Mouse (Mus musculus) liver, adult 2 months (tissue): ENCODE results near the gene Kcnq5.

ENCODE experiments used
- CTCF ChIP-seq: fragments of 200-500 bp; IDR thresholded peaks from 2 replicates; pipeline ENCODE4 v1.5.1; 2011; ENCODE audit warnings: low read depth, low read length, control low read depth
- POLR2A ChIP-seq: fragments of 200-500 bp; IDR thresholded peaks from 2 replicates; pipeline ENCODE4 v1.6.1; 2011; ENCODE audit warnings: low read length, control low read depth; ENCODE audit not compliant: insufficient read depth; ENCODE audit errors: extremely low read depth

DNA sequence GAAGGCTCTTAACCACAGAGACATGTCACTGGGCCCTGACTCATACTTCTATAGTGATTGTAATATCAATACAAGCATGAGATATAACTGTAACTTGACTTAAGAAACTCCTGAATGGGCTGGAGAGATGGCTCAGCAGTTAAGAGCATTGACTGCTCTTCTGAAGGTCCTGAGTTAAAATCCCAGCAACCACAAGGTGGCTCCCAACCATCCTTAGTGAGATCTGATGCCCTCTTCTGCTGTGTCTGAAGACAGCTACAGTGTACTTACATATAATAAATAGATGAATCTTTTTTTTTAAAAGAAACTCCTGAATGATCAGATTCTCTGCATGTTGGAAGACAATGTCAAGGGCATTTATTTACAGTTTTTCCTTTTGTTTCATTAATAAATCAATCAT is 542.4 kb downstream of the Kcnq5 start:
- TF ChIP-seq CTCF (no peak), POLR2A (no peak)
